Mouse (Mus musculus) bone marrow, adult 2 months (tissue): ENCODE data around the gene Macf1.

Experiments used
- CTCF ChIP-seq: fragments of 200-500 bp; IDR thresholded peaks from 2 replicates; pipeline ENCODE4 v1.5.1; 2011; ENCODE audit warnings: low read length, control low read depth; ENCODE audit not compliant: control insufficient read depth, insufficient read depth
- POLR2A ChIP-seq: fragments of 200-500 bp; IDR thresholded peaks from 2 replicates; pipeline ENCODE4 v1.6.1; 2011; ENCODE audit warnings: low read depth, mild to moderate bottlenecking, control low read depth, low read length, borderline replicate concordance; ENCODE audit not compliant: control insufficient read depth

- TF ChIP-seq CTCF (no peak), POLR2A (no peak)
Measured at GRCm38 (mm10) chr4:123712431-123712830, 28.3 kb upstream of the Macf1 start.
